Mouse (Mus musculus) heart, postnatal 0 days (tissue): ENCODE data around the gene Tlk2.

Experiments
- CTCF ChIP-seq: IDR thresholded peaks from 2 replicates; pipeline ENCODE4 v1.5.1; 2016; ENCODE audit warnings: antibody characterized with exemption, control low read depth, low read depth
- EP300 ChIP-seq: IDR thresholded peaks from 2 replicates; pipeline ENCODE4 v1.6.1; 2016; ENCODE audit warnings: antibody characterized with exemption, low read depth

DNA sequence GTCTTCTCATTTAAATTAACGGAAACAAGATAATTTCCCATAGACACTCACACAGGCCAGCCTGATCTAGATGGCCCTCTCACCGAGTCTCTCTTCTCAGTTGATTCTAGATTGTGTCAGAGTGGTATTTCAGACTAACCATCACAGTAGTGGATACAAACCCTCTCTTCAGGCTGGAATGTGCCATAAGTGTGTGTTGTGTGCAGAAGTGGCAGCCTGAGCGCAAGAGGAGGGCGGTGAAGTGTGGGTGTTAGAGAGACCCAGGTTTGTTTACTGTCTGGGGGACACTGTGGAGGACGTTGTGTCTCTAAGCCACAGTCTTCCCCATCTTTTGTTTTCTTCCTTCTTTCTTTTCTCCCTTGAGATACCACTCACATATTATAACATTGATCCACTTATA, 144.9 kb downstream of the Tlk2 start:
- TF ChIP-seq EP300 = no peak
- no peak for TF ChIP-seq CTCF
